Mouse (Mus musculus) lung, postnatal 25 days (tissue): Measurements from ENCODE around the gene Hfe.
"Not testable (repeated sequence)": the region's sequence is repeated elsewhere in the genome, so short reads cannot be mapped to it uniquely, and the experiment has no call there.

Experiments
- DNase-seq: peaks from one replicate; pipeline ENCODE4 v3.0.0; 2022; ENCODE audit warnings: low spot score

Gene Hfe

GRCm38 (mm10) chr13:23716261-23717042 lies 5.8 kb upstream of the Hfe start:
- DNase-seq = no peak

DNA sequence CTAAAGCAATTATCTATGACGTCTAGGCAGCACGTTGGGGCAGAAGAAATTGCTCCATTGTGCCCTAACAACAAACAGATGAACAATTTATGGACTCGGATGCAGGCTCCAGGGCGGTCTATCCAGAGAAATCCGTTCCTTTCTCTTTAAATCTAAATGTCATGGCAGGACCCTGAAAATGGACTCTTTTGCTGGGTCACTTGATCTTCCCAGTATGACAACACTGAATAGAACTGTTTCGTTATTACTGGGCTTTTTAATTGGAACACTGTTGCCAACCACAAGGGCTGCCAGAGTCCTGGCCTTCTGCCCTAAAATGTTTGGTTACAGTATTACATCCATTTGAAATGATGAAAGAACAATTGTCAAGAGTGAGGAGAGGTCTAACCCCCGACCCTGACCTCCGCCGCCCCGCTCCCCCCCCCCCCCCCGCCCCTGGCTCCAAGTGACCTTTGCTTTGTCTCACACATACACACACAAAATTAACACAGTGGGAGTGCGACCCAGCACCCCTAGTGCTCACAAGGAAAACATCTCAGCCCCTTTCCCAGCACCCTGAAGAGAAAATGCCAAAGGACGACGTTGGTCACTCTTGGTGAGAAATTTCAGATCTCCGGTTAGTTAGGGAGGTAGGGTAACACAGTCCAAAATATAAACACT lies 810 bp downstream of the Hfe start:
- no peak for DNase-seq

- no peak for DNase-seq
Observed at GRCm38 (mm10) chr13:23708654-23709053, 2.0 kb downstream of the Hfe start.

DNA sequence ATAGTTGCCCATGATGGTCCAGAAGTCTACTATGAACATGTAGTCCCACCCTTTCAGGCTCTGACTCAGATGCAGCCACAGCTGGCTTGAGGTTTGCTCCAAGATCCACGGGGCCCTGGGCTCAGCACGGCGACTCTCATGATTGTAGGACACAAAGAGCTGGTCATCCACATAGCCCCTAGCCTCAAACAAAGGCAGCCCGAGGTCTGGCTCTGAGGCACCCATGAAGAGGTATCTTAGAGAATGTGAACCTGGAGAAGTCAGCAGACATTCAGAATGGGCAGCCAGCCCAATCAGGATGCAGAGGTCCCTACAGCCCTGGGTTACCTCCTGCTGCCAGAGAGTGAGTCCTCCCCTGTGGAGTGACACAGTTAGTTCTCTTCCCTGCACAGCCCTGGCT lies 2.6 kb downstream of the Hfe start:
- DNase-seq = no peak

DNA sequence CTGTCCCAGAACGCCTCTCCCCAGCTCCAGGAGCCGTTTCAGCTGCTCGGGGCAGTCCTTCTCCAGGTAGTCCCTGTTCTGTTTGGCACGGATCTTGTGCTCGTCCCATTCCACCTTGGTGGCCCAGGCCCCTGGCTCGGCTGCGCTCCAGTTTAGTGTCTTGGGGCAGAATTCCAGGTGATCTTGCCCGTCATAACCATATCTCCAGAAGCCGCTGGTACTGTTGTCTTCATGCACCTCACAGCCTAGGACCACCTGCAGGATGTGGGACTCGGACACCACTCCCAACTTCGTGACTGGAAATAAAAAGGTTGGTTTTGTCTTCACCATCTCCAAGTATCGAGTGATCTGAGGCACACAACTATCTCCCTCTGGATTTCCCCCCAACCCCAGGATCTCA lies 3.9 kb downstream of the Hfe start:
- no peak for DNase-seq

- no peak for DNase-seq
Observed at GRCm38 (mm10) chr13:23705751-23706356, 4.8 kb downstream of the Hfe start.

GRCm38 (mm10) chr13:23702801-23703200 lies 7.9 kb downstream of the Hfe start:
- DNase-seq = not testable (repeated sequence)

- DNase-seq = no peak
Observed at GRCm38 (mm10) chr13:23702220-23702619, 8.4 kb downstream of the Hfe start.

DNA sequence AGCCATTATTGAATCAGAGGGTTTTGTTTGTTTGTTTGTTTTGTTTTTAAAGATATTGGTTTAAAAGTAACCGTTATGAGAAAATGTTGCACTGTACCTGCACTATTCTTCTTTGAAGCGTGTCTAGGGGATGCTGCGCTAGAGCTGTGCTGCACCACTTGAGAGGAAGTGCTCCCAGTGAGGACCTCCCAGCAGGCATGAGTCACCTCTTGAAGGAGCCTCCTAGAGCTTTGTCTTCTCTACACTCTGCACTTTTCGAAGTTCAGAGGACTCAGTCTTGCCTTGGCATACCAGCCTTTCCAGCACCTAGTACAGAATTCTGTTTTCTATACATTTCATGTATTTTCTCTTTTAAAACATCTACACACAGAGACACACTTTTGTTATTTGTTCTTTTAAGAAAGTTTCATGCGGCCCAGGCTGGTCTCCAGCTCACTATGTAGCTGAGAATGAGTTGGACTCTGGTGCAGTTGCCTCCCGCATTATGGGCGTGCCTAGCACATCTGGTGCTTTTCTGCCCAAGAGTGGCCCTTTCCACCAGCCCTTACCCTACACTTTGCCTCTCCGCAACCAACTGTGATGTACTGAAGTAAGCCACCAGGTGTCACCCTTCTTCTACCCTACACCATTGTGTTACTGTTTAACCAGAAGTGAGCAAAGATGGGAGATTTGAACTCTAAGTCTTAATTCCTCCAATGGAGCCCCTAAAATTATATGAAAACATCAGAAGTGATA lies 9.7 kb downstream of the Hfe start:
- peak; percentile 82 for DNase-seq

- DNase-seq = no peak
Observed at GRCm38 (mm10) chr13:23699767-23700166, 10.9 kb downstream of the Hfe start.

GRCm38 (mm10) chr13:23698996-23699395 lies 11.7 kb downstream of the Hfe start:
- no peak for DNase-seq

DNA sequence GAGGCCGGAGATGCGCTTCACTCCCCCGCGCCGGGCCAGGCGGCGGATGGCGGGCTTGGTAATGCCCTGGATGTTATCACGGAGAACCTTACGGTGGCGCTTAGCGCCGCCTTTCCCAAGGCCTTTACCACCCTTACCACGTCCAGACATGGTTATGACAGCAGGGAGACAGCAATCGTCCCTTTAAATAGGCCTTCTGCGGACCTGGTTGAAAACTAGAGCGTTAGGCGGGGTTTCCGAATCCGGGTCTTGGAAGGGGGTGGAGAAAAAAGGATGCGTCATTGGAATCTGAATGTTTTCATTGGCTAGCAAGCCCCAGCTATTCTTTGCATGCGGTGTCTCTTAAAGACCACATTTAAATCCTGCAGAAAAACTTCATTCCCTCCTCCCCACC lies 12.4 kb downstream of the Hfe start, which contains the start of gene Hist1h4c:
TSS of gene Hist1h4c (minus strand) at position 155 of the 394 bp plus-strand sequence.
- peak; percentile 99 for DNase-seq

- DNase-seq = peak; percentile 73
Observed at GRCm38 (mm10) chr13:23697491-23698299, 13.0 kb downstream of the Hfe start.

GRCm38 (mm10) chr13:23696061-23696474 lies 14.6 kb downstream of the Hfe start:
- no peak for DNase-seq

- DNase-seq = no peak
Observed at GRCm38 (mm10) chr13:23695514-23695913, 15.1 kb downstream of the Hfe start, which contains the start of gene Hist1h1t. Gene Hist1h1t, plus strand, starts transcription at chr13:23695814.

DNA sequence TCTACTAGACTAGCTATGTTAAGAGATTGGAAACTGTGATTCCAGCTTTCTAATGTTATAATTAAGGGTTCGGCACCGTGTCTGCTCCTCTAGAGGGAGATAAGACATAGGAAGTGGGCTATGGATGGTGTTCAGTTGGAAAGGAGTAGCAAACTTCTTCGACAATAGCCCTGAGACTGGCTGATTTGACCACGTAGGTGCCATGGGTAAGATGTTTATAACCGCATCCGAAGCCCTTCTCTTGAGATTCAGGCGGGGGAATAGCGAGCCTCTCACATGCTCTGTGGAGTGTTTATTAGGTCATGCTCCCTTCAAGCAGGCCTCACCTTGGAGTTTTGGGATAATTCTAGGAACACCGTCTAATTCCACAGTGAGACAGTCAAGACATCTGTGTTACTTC lies 15.7 kb downstream of the Hfe start:
- no peak for DNase-seq

- DNase-seq = no peak
Observed at GRCm38 (mm10) chr13:23693856-23694440, 16.7 kb downstream of the Hfe start.

DNA sequence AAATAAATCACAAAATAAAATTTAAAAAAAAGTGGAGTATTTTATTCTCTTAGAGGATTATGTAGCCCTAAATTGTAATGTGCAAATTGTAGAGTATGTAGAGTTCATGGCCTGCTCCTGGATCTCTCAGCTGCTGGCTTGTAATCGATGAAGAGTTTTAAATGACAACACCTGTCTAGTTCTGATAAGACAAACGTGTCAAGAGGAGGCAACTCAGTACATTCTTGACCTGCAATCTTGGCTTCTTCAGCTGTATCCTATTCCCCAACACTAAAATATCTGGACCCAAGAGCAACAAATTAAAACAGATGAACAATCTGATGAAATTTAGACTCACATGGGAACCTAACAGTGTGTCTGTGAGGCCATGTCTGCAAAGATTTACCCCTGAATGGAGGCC lies 21.2 kb downstream of the Hfe start:
- no peak for DNase-seq

- DNase-seq = no peak
Observed at GRCm38 (mm10) chr13:23688956-23689355, 21.7 kb downstream of the Hfe start.

DNA sequence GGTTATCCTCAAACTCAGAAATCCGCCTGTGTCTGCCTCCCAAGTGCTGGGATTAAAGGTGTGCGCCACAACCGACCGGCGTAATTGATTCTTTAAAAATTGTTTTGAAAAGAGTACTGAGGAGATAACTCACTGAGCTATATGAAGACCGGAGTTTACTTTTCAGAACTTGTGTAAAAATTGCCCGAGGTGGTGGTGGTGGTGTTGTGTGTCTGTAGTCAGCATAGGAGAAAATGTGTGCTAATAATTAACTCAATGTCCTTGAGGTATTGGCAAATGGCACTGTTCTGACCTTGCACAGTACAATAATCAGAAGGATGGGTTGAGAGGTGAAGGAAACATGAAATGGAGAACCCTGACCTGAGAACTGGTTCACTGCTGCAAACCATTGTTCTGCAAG lies 22.7 kb downstream of the Hfe start:
- no peak for DNase-seq

GRCm38 (mm10) chr13:23687181-23687580 lies 23.5 kb downstream of the Hfe start:
- no peak for DNase-seq
